9 mouse cellular contexts compared by ENCODE assay signal in the genomic region with DNA sequence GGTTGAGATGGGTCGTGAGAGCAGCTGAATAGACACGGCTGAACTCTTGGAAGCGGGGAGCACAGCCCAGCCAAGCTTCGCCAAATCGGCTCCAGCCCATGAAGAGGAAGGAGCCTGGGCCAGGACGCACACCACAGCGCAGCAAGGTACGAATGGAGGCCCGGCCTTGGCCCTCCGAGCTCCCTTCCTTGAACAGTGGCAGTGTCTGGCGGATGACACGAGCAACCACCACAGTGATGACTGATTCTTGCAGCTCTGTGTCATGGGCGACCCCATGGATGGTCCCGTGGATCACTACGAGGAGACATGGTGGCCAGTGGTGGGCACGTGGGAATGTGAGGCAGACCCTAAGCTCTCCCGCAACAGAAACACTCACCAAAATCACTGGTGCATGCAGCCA. TPM values are rescaled to one million over a fixed set of nuclear protein-coding genes. Genes with fewer than 3 reads are reported as not detected.
DNase-seq lines count a peak whose midpoint lies in the region; ATAC-seq lines count a peak whose summit lies in the region.
"Had no signal": no experiment of that assay in that cellular context is flagged by ENCODE, and none has a peak within 500 bp of the region (broad histone marks: within the 10 kb centered on the region; RNA-seq: fewer than 3 reads in every experiment).

No protein-coding gene starts in this region.

- H3K4me3 ChIP-seq in heart, embryonic 15.5 days = no peak overlapping the region
- H3K4me3 ChIP-seq in embryonic facial prominence, embryonic 10.5 days = peak overlapping the region; percentile 77
- H3K4me3 ChIP-seq in hindbrain, embryonic 12.5 days = peak overlapping the region; percentile 76
- H3K4me3 ChIP-seq in midbrain, embryonic 13.5 days (replicated peaks) = peak overlapping the region; percentile 64

- no peaks in the 10 kb centered on the region for H3K27me3 ChIP-seq in heart, embryonic 15.5 days
- H3K27me3 ChIP-seq in embryonic facial prominence, embryonic 10.5 days (replicated peaks; ENCODE audit: low read depth, poor library complexity, severe bottlenecking) = no peaks in the 10 kb centered on the region
- no peaks in the 10 kb centered on the region for H3K27me3 ChIP-seq in hindbrain, embryonic 12.5 days
- no peaks in the 10 kb centered on the region for H3K27me3 ChIP-seq in midbrain, embryonic 13.5 days

- no peak overlapping the region for H3K9ac ChIP-seq in heart, embryonic 15.5 days
- peak overlapping the region; percentile 73 for H3K9ac ChIP-seq in hindbrain, embryonic 12.5 days
- peak overlapping the region; percentile 71 for H3K9ac ChIP-seq in midbrain, embryonic 13.5 days (replicated peaks)

- H3K27ac ChIP-seq in heart, embryonic 15.5 days = no peak overlapping the region
- peak overlapping the region; percentile 91 for H3K27ac ChIP-seq in embryonic facial prominence, embryonic 10.5 days (replicated peaks)
- H3K27ac ChIP-seq in hindbrain, embryonic 12.5 days = peak overlapping the region; percentile 93
- H3K27ac ChIP-seq in midbrain, embryonic 13.5 days = peak overlapping the region; percentile 91

- DNase-seq in heart, adult 9 months (ENCODE audit: low spot score in 2 of 2) = no peak
- DNase-seq in embryonic facial prominence, embryonic 10.5 days (ENCODE audit: low spot score) = no peak
- DNase-seq in retina, embryonic 14.5 days (ENCODE audit: low spot score) = no peak
- no peak for DNase-seq in spleen, adult 12 weeks (ENCODE audit: low spot score)
- DNase-seq in adipocyte (ENCODE audit: low spot score) = no peak

- 0 out of 2 replicates have a peak, but pooled peaks cover 3% of the 10 kb centered on the region for H3K36me3 ChIP-seq in heart, embryonic 15.5 days
- peaks cover 30% of the 10 kb centered on the region for H3K36me3 ChIP-seq in embryonic facial prominence, embryonic 10.5 days (replicated peaks)
- H3K36me3 ChIP-seq in hindbrain, embryonic 12.5 days = no peaks in the 10 kb centered on the region
- H3K36me3 ChIP-seq in midbrain, embryonic 13.5 days = no peaks in the 10 kb centered on the region

- WGBS in heart, embryonic 15.5 days = 85% methylated on average over 17 of the region's 17 CpGs
- 66% methylated on average over 17 of the region's 17 CpGs for WGBS in embryonic facial prominence, embryonic 10.5 days
- 39% methylated on average over 17 of the region's 17 CpGs for WGBS in hindbrain, embryonic 12.5 days
- WGBS in midbrain, embryonic 13.5 days = 39% methylated on average over 17 of the region's 17 CpGs

- 0 out of 2 replicates have a peak overlapping the region, but pooled peaks have one; percentile 82 for H3K4me2 ChIP-seq in heart, embryonic 15.5 days
- H3K4me2 ChIP-seq in hindbrain, embryonic 12.5 days (replicated peaks) = peak overlapping the region; percentile 92
- H3K4me2 ChIP-seq in midbrain, embryonic 13.5 days (replicated peaks) = peak overlapping the region; percentile 82

- no peak for ATAC-seq in heart, embryonic 15.5 days (replicated peaks; ENCODE audit: insufficient number of reproducible peaks, insufficient read depth, low FRiP score, low read depth)
- ATAC-seq in hindbrain, embryonic 12.5 days (ENCODE audit: low FRiP score) = no peak
- ATAC-seq in midbrain, embryonic 13.5 days = no peak

- H3K9me3 ChIP-seq in heart, embryonic 15.5 days (replicated peaks) = no peaks in the 10 kb centered on the region
- no peaks in the 10 kb centered on the region for H3K9me3 ChIP-seq in embryonic facial prominence, embryonic 10.5 days
- H3K9me3 ChIP-seq in hindbrain, embryonic 12.5 days (replicated peaks) = no peaks in the 10 kb centered on the region
- H3K9me3 ChIP-seq in midbrain, embryonic 13.5 days = no peaks in the 10 kb centered on the region

- peaks cover 45% of the 10 kb centered on the region for H3K4me1 ChIP-seq in heart, embryonic 15.5 days (replicated peaks)
- peaks cover 70% of the 10 kb centered on the region for H3K4me1 ChIP-seq in embryonic facial prominence, embryonic 10.5 days
- peaks cover 61% of the 10 kb centered on the region for H3K4me1 ChIP-seq in hindbrain, embryonic 12.5 days
- H3K4me1 ChIP-seq in midbrain, embryonic 13.5 days (replicated peaks) = peaks cover 61% of the 10 kb centered on the region

RNA-seq across cellular contexts. Expression of gene AC134908.4, which starts 0.5 kb away (rescaled TPM):
- polyA plus RNA-seq in heart, embryonic 15.5 days (2015; fragmentation: Nextera tagmentation; extraction: Ambion mirVana) = 0.50 TPM in 1 of 2 replicates, not detected in the other
- polyA plus RNA-seq in embryonic facial prominence, embryonic 10.5 days (2016; fragmentation: Nextera tagmentation; extraction: Ambion mirVana) = 0.95 and 1.0 TPM in 2 replicates
- polyA plus RNA-seq in hindbrain, embryonic 12.5 days (2016; fragmentation: Nextera tagmentation; extraction: Ambion mirVana) = 0.98 TPM in 1 of 2 replicates, not detected in the other
- polyA plus RNA-seq in midbrain, embryonic 13.5 days (2015; fragmentation: Nextera tagmentation; extraction: Ambion mirVana) = not detected in 2 replicates
- polyA plus RNA-seq: testis, adult 2 months had no signal

RNA-seq across cellular contexts. Expression of gene Metrn, which starts 1.9 kb away (rescaled TPM):
- 21.2 and 29.2 TPM in 2 replicates for polyA plus RNA-seq in heart, embryonic 15.5 days (2015; fragmentation: Nextera tagmentation; extraction: Ambion mirVana)
- polyA plus RNA-seq in embryonic facial prominence, embryonic 10.5 days (2016; fragmentation: Nextera tagmentation; extraction: Ambion mirVana) = 118 and 137 TPM in 2 replicates
- 62.2 and 71.0 TPM in 2 replicates for polyA plus RNA-seq in hindbrain, embryonic 12.5 days (2016; fragmentation: Nextera tagmentation; extraction: Ambion mirVana)
- polyA plus RNA-seq in midbrain, embryonic 13.5 days (2015; fragmentation: Nextera tagmentation; extraction: Ambion mirVana) = 32.1 and 36.6 TPM in 2 replicates

RNA-seq across cellular contexts. Expression of gene Fam173a, which starts 2.3 kb away (rescaled TPM):
- polyA plus RNA-seq in heart, embryonic 15.5 days (2015; fragmentation: Nextera tagmentation; extraction: Ambion mirVana) = 56.8 and 70.2 TPM in 2 replicates
- 62.3 and 67.8 TPM in 2 replicates for polyA plus RNA-seq in embryonic facial prominence, embryonic 10.5 days (2016; fragmentation: Nextera tagmentation; extraction: Ambion mirVana)
- 69.7 and 76.0 TPM in 2 replicates for polyA plus RNA-seq in hindbrain, embryonic 12.5 days (2016; fragmentation: Nextera tagmentation; extraction: Ambion mirVana)
- 89.8 and 93.0 TPM in 2 replicates for polyA plus RNA-seq in midbrain, embryonic 13.5 days (2015; fragmentation: Nextera tagmentation; extraction: Ambion mirVana)

RNA-seq across cellular contexts. Expression of gene Ccdc78, which starts 8.6 kb away (rescaled TPM):
- polyA plus RNA-seq in heart, embryonic 15.5 days (2015; fragmentation: Nextera tagmentation; extraction: Ambion mirVana) = 0.13 and 0.23 TPM in 2 replicates
- polyA plus RNA-seq in embryonic facial prominence, embryonic 10.5 days (2016; fragmentation: Nextera tagmentation; extraction: Ambion mirVana) = 0.62 and 1.2 TPM in 2 replicates
- polyA plus RNA-seq in hindbrain, embryonic 12.5 days (2016; fragmentation: Nextera tagmentation; extraction: Ambion mirVana) = 0.40 and 0.63 TPM in 2 replicates
- 0.31 and 0.42 TPM in 2 replicates for polyA plus RNA-seq in midbrain, embryonic 13.5 days (2015; fragmentation: Nextera tagmentation; extraction: Ambion mirVana)

RNA-seq across cellular contexts. Expression of gene Haghl, which starts 9.5 kb away (rescaled TPM):
- 44.7 and 57.1 TPM in 2 replicates for polyA plus RNA-seq in heart, embryonic 15.5 days (2015; fragmentation: Nextera tagmentation; extraction: Ambion mirVana)
- 59.9 and 69.1 TPM in 2 replicates for polyA plus RNA-seq in embryonic facial prominence, embryonic 10.5 days (2016; fragmentation: Nextera tagmentation; extraction: Ambion mirVana)
- 98.4 and 105 TPM in 2 replicates for polyA plus RNA-seq in hindbrain, embryonic 12.5 days (2016; fragmentation: Nextera tagmentation; extraction: Ambion mirVana)
- polyA plus RNA-seq in midbrain, embryonic 13.5 days (2015; fragmentation: Nextera tagmentation; extraction: Ambion mirVana) = 137 and 157 TPM in 2 replicates
